Mouse (Mus musculus) heart, adult 11 months (tissue): ENCODE results near the gene Gpr65.
"Not testable (repeated sequence)": the region's sequence is repeated elsewhere in the genome, so short reads cannot be mapped to it uniquely, and the experiment has no call there.

ENCODE experiments used
- DNase-seq: peaks from one replicate; pipeline ENCODE4 v3.0.0; 2022

The Gpr65 gene

GRCm38 (mm10) chr12:98283487-98283860 is 15.0 kb downstream of the Gpr65 start:
- no peak for DNase-seq

GRCm38 (mm10) chr12:98284477-98284876 is 16.0 kb downstream of the Gpr65 start:
- DNase-seq: no peak

- peak; percentile 17 for DNase-seq
Observed at GRCm38 (mm10) chr12:98290475-98290874, 22.0 kb downstream of the Gpr65 start.

GRCm38 (mm10) chr12:98292278-98292677 is 23.8 kb downstream of the Gpr65 start:
- peak; percentile 72 for DNase-seq

GRCm38 (mm10) chr12:98294241-98294640 is 25.8 kb downstream of the Gpr65 start:
- peak; percentile 67 for DNase-seq

GRCm38 (mm10) chr12:98301980-98302379 is 33.5 kb downstream of the Gpr65 start:
- no peak for DNase-seq

- DNase-seq: peak; percentile 36
Observed at GRCm38 (mm10) chr12:98303013-98303412, 34.6 kb downstream of the Gpr65 start.

GRCm38 (mm10) chr12:98307179-98307915 is 38.9 kb downstream of the Gpr65 start:
- DNase-seq: peak; percentile 24

GRCm38 (mm10) chr12:98311376-98312083 is 43.1 kb downstream of the Gpr65 start:
- DNase-seq: peak; percentile 25

- peak; percentile 86 for DNase-seq
Observed at GRCm38 (mm10) chr12:98315924-98316323, 47.5 kb downstream of the Gpr65 start.

- DNase-seq: peak; percentile 67
Observed at GRCm38 (mm10) chr12:98317718-98318340, 49.4 kb downstream of the Gpr65 start.

- no peak for DNase-seq
Observed at GRCm38 (mm10) chr12:98322426-98322825, 54.0 kb downstream of the Gpr65 start.

GRCm38 (mm10) chr12:98324170-98324569 is 55.7 kb downstream of the Gpr65 start:
- not testable (repeated sequence) for DNase-seq
